ENCODE assay signal across 9 mouse cellular contexts in the genomic region with DNA sequence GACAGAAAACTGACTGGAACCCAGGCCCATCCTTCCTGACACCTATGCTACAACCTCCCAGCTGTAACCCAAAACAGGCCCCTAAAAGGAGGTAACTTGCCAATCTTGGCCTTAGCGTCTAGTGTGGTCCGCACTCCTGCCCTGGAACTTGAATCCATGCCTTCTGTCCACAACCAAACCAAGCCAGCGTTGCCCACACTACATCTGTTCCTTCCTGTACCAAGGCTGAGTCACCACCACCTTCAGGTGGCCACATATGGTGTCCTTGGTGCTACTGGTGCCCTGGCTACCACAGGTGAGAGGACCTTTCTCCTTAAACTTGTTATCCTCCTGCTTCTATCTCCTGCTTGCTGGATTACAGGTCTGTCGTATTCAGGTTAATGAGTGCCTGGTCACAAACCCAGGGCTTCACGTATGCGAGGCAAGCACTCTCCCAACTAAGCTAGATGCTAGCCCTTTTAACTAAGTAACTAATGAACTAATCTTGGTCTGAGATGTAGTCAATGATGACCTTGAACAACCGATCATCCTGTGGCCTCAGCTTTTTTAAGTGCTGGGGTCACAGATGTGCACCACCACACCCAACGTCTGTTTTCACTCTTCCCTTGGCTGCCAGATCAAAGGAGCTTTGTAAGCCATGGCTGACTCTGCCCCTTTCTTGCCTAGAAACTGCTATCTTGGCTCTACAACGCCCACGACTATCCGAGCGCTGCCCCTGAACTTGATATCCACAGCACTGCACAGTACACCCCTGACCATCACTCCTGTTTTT.
"Had no signal": no experiment of that assay in that cellular context is flagged by ENCODE, and none has a peak within 500 bp of the region (broad histone marks: within the 10 kb centered on the region; RNA-seq: fewer than 3 reads in every experiment).

No protein-coding gene starts in this region.

- H3K27me3 ChIP-seq: limb, embryonic 15.5 days; liver, embryonic 12.5 days; midbrain, embryonic 12.5 days had no signal

- DNase-seq: kidney, postnatal 25 days; lung, embryonic 14.5 days; lung, postnatal 10 days; lung, postnatal 4 days; right cerebral cortex, adult 18-20 months; spleen, adult 18-20 months had no signal

- H3K27ac ChIP-seq: limb, embryonic 15.5 days; liver, embryonic 12.5 days; midbrain, embryonic 12.5 days had no signal

- H3K4me3 ChIP-seq: limb, embryonic 15.5 days; liver, embryonic 12.5 days; midbrain, embryonic 12.5 days had no signal
